Mouse (Mus musculus) megakaryocyte, adult 5-6 weeks (primary cell): ENCODE data around the gene Cobl. TPM values are rescaled to one million over a fixed set of nuclear protein-coding genes. Genes with fewer than 3 reads are reported as not detected.

Experiments used
- ATAC-seq: 2 replicates; pipeline ENCODE4 v1.8.0; 2016; ENCODE audit warnings: mild to moderate bottlenecking, inconsistent platforms; ENCODE audit not compliant: poor library complexity, severe bottlenecking
- total RNA-seq, 2 experiments: library from RNA; stranded (forward) in 1 of 2; stranded (reverse) in 1 of 2; fragments of 153-499, 151-499 nt in 1 of 2; fragments of 221-1000, 200-1000 nt in 1 of 2; gene quantifications; 2 replicates each; pipeline versions ENCODE4 v1.2.3 to v1.2.4; 2015 to 2017

Gene Cobl
- total RNA-seq, 2 experiments from 2014 or later, result not detected

GRCm38 (mm10) chr11:12445222-12445621 is 19.5 kb downstream of the Cobl start:
- no peak for ATAC-seq

GRCm38 (mm10) chr11:12444215-12444614 is 20.5 kb downstream of the Cobl start:
- ATAC-seq, result no peak

- ATAC-seq, result no peak
Observed at GRCm38 (mm10) chr11:12443614-12444013, 21.1 kb downstream of the Cobl start.

- no peak for ATAC-seq
Observed at GRCm38 (mm10) chr11:12443185-12443584, 21.6 kb downstream of the Cobl start.

DNA sequence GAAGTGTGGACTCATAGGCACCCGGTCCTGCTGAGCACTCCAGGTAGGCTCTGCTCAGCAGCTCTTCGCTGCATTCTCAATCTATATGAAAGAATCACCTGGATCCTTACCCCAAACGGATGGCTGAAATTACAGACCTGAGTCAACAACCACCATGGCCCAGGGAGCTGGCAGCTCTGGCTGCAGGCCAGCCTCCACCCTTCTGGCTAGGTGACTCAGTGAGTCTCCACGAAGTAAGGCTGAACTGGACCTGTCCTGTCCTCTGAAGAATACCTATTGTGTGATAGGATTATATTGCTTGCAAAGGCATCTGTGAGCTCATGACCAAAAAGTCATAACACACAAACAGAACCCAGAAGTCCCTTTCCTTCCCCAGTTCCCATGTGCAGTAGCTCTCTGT is 22.5 kb downstream of the Cobl start:
- ATAC-seq, result no peak

DNA sequence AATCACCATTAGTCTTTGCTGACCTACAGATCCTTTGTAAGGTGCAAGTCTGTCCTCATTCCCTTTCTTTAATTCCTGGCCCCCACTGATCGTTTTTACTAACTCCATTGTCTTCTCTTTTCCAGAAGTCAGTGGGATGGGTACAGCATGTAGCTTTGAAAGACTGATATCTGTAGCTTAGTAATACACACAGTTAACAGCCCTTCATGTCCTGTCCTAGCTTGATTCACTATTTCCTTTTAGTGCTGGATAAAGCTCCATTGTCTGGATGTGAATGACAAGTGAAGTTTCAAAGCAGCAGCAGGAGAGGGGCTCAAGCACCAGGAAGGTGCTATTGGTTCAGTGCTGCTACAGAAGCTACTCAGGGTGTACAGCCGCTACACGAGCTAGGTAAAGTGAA is 28.9 kb downstream of the Cobl start:
- no peak for ATAC-seq

GRCm38 (mm10) chr11:12435018-12435417 is 29.7 kb downstream of the Cobl start:
- ATAC-seq, result no peak

DNA sequence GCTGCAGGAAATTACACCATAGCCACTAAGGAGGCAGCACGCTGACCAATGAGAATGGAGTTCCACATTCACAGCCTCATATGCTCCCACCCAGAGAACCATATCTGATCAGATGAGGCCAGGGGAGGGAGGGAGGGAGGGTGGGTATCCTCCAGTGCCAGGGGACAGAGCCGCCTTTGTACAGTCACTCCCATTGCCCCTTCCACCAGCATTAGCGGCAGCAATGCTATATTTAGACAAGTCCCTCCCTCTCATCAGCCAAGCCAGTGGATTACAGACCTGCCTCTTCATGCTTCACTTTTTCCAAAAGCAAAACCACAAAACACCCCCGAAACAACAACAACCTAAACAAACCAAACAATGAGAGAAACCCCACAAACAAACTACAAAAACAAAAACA is 30.2 kb downstream of the Cobl start:
- ATAC-seq, result no peak

- ATAC-seq, result no peak
Observed at GRCm38 (mm10) chr11:12431911-12432310, 32.8 kb downstream of the Cobl start.

DNA sequence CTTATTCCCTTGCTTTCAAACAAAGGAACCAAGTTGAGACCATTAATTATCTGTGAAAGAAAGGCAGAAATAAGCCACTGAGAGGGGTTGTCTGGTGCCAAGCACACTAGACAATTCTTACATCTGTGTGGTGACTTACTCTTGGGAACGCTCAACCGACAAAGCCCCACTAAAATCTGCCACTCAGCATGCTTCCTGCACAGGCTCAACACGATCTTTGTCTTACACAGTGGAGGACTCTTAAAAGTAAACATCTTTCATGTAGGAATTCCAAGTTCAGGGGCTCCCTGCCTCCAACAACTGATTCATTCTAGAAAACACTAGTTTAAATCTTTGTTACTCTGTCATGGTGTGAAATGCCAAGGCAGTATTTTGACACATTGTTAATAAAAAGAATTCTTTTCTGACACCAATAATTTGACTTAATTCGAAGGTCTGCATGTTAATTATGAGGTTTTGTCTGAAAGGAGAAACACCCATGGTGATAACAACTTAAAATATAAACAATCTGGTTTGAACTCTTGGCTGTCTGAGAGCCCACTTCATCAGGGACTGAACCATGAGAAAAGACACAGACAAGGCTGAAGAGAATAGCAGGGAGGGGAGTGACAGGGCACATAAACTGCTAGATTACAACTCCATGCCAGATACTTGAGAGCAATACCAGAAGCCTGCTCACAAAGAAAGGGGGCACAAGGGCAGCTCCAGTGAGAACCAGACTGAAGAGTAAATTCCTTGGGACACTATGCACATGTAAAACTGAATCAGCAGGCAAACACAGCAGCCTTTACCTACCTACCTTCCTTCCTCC is 34.3 kb downstream of the Cobl start:
- no peak for ATAC-seq

GRCm38 (mm10) chr11:12426746-12427145 is 38.0 kb downstream of the Cobl start:
- ATAC-seq, result no peak

DNA sequence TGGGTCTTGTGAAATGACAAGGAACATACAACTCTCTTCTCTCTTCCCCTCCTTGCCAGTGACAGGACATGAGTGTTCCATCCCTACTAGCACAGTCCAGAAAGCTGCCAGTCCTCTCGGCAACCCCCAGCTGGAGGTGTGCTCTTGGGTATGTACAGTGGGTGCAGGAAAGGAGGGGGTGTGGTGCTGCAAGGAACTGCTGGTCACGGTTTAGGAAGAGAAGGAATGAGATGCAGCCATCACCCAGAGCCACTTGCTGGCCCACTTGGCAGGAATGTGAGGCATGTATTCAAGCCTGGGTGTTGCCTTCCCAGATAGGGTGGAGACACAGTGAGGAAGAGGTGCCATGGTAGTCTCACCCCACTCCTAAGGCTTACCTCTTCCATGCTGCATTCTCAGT is 40.6 kb downstream of the Cobl start:
- no peak for ATAC-seq

GRCm38 (mm10) chr11:12421183-12421582 is 43.6 kb downstream of the Cobl start:
- ATAC-seq, result no peak

DNA sequence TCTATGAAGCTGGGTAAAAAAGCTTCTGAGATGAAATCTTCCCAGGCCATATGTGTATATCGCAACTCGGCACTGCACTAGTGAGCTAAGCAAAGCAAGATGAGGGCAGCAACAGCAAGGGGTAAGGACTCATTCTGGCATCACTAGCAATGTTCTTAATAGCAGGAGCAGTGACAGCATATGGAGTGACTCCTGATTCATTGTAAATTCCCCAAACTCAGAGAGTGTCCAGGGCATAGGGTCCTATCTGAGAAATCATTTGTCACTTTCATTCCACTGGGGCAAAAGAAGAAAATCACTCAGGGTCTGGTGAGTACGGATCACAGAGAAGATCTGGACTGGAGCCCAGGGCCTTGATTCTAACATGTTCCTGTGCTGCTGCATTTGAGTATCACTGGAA is 44.6 kb downstream of the Cobl start:
- no peak for ATAC-seq

GRCm38 (mm10) chr11:12416899-12417298 is 47.9 kb downstream of the Cobl start:
- ATAC-seq, result no peak

- no peak for ATAC-seq
Observed at GRCm38 (mm10) chr11:12415329-12415728, 49.4 kb downstream of the Cobl start.

GRCm38 (mm10) chr11:12411950-12412349 is 52.8 kb downstream of the Cobl start:
- ATAC-seq, result no peak

DNA sequence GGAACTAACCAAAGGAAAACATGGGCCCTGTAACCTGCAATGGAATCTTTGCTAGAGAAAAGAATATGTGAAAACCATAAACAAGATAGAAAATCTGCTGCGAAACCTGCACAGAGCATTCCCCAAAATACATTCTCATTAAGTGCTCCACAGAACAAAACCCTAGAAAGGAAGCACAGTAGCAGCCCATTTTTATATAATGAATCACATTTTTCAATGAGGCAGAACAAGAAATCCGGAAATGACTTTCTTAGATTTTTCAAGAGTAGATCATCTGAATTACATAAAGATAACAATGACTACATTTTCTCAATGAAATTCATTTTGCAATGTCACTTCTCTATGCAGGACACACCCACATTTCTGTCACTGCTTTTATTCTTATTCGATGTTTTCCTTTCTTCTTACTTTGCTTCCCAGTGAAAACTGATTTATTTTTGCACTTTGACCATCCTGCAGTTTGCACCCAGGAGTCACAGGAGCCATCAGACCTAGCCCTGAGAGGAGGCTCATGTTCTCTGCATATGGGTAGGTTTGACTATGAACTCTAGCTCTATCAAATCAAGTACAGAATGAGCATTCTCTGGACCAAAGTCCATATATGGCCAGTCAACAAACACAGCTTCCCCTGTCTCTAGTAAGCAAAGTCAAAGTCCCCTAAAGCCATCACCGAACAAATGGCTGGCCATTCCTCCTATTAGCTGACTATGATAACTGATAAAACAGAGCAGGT is 53.5 kb downstream of the Cobl start:
- ATAC-seq, result no peak

DNA sequence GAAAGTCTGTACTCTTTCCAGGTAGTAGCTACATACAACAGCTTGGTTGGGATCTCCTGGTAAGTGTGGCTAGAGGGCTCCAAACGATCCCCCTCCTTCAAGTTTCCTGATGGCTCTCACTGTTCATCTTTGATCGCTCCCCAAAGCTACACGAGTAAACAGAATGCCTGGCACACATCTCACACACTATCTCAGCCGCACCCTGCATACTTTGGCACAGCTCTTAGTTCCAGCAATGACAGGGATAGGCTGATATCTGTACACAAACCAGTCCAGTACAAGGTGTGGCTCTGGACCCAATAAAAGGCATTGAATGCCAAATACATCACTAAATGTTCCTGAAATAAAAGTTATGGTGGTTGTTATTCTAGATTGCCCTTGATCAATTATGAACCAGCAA is 55.3 kb downstream of the Cobl start:
- no peak for ATAC-seq

- ATAC-seq, result no peak
Observed at GRCm38 (mm10) chr11:12407834-12408233, 56.9 kb downstream of the Cobl start.

DNA sequence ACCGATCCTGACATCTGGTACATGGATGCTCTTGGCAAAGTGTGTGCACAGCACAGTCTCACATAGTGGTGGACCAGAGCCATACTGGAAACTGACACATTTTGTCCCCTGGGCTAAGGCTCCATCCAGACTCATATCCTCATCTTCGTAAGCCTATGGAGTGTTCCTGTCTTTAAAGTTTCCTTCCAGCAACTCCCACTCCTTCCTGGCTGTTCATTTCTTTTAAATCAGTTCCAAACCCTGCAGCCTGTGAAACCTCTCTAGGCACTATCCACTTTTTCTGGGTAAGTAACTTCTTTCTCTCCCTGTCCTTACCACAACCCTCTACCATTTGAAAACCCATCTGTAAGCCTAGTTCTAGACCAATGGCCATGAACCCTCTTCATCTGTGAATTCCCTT is 64.9 kb downstream of the Cobl start:
- ATAC-seq, result no peak

DNA sequence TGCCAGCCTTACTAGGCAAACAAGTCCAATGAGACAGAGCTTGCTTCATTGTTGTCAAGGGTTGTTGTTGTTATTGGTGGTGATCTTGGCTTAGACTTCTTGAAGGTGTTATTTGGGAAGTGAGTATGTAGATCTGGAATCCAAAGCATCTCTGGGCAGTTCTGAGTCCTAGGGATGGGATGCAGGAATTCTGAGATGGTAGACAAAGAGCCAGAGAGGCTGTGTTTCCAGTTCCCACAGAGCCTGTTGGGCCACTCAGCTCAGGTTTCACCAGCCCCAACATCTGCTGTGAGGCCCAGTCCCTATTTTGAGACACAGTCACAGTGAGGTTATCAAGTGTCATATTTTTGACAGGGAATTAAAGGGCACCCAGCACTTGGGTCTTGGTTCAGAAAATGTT is 68.6 kb downstream of the Cobl start:
- ATAC-seq, result no peak
